Mouse (Mus musculus) stomach, postnatal 0 days (tissue): Measurements from ENCODE around the gene Nckap5.

Experiments used
- CTCF ChIP-seq: IDR thresholded peaks from 2 replicates; pipeline ENCODE4 v1.5.1; 2016; ENCODE audit warnings: antibody characterized with exemption, low read depth, mild to moderate bottlenecking, moderate library complexity
- EP300 ChIP-seq: optimal IDR thresholded peaks from 2 replicates; pipeline ENCODE3; 2016; ENCODE audit warnings: antibody characterized with exemption

GRCm38 (mm10) chr1:126320696-126321095 is 509.9 kb downstream of the Nckap5 start:
- TF ChIP-seq CTCF (no peak), EP300 (no peak)
